Mouse (Mus musculus): ENCODE results near the gene Ncbp1. TPM values are rescaled to one million over a fixed set of nuclear protein-coding genes. Genes with fewer than 3 reads are reported as not detected.

Gene Ncbp1
- polyA plus RNA-seq, 1 experiment from 2014 or later: 21.9 TPM

- H3K9me3 ChIP-seq (ENCODE audit: low read length): no peaks in the 10 kb centered on the region
- no peak overlapping the region for H3K27ac ChIP-seq (ENCODE audit: low read length)
- no peak overlapping the region for H3K4me2 ChIP-seq (replicated peaks; ENCODE audit: low read depth, low read length)
- TF ChIP-seq CTCF (IDR thresholded peaks at IDR 0.05): no peak
- TF ChIP-seq EP300 (IDR thresholded peaks at IDR 0.05): no peak
- no peak overlapping the region for H3K9ac ChIP-seq (replicated peaks; ENCODE audit: low read depth)
- ATAC-seq (no peak), DNase-seq (ENCODE audit: low spot score) (no peak)
- peaks cover 9% of the 10 kb centered on the region; the same call in 1 of the 2 replicates for H3K36me3 ChIP-seq (ENCODE audit: insufficient read depth, low read length)
- H3K27me3 ChIP-seq (replicated peaks; ENCODE audit: insufficient read depth, low read length): no peaks in the 10 kb centered on the region
- 88% methylated on average over 8 of the region's 8 CpGs for WGBS
- no peak overlapping the region for H3K4me3 ChIP-seq (ENCODE audit: low read depth, low read length)
- H3K4me1 ChIP-seq (ENCODE audit: insufficient read depth, low read depth, low read length): no peaks in the 10 kb centered on the region
Observed at GRCm38 (mm10) chr4:46110084-46110483, 28.3 kb upstream of the Ncbp1 start.

- no peak overlapping the region for H3K27ac ChIP-seq (ENCODE audit: low read length)
- TF ChIP-seq EP300 (IDR thresholded peaks at IDR 0.05) (no peak), CTCF (IDR thresholded peaks at IDR 0.05) (no peak)
- DNase-seq (ENCODE audit: low spot score) (no peak), ATAC-seq (no peak)
- no peak overlapping the region for H3K4me3 ChIP-seq (ENCODE audit: low read depth, low read length)
- peaks cover 22% of the 10 kb centered on the region; the same call in 1 of the 2 replicates for H3K36me3 ChIP-seq (ENCODE audit: insufficient read depth, low read length)
- no peaks in the 10 kb centered on the region for H3K9me3 ChIP-seq (ENCODE audit: low read length)
- H3K4me2 ChIP-seq (replicated peaks; ENCODE audit: low read depth, low read length): no peak overlapping the region
- no peaks in the 10 kb centered on the region for H3K4me1 ChIP-seq (ENCODE audit: insufficient read depth, low read depth, low read length)
- H3K9ac ChIP-seq (replicated peaks; ENCODE audit: low read depth): no peak overlapping the region
- WGBS: 42% methylated on average over 3 of the region's 3 CpGs
- H3K27me3 ChIP-seq (replicated peaks; ENCODE audit: insufficient read depth, low read length): no peaks in the 10 kb centered on the region
Observed at GRCm38 (mm10) chr4:46111361-46111760, 27.1 kb upstream of the Ncbp1 start.

GRCm38 (mm10) chr4:46115308-46115707, 23.1 kb upstream of the Ncbp1 start:
- Histone ChIP-seq H3K27ac (ENCODE audit: low read length) (no peak overlapping the region), H3K9me3 (ENCODE audit: low read length) (no peaks in the 10 kb centered on the region), H3K4me2 (replicated peaks; ENCODE audit: low read depth, low read length) (no peak overlapping the region), H3K4me3 (ENCODE audit: low read depth, low read length) (no peak overlapping the region), H3K27me3 (replicated peaks; ENCODE audit: insufficient read depth, low read length) (no peaks in the 10 kb centered on the region), H3K4me1 (ENCODE audit: insufficient read depth, low read depth, low read length) (no peaks in the 10 kb centered on the region), H3K9ac (replicated peaks; ENCODE audit: low read depth) (no peak overlapping the region), H3K36me3 (ENCODE audit: insufficient read depth, low read length) (peaks cover 60% of the 10 kb centered on the region)
- WGBS: 61% methylated on average over 1 of the region's 1 CpGs
- no peak for ATAC-seq
- TF ChIP-seq CTCF (IDR thresholded peaks at IDR 0.05) (peak; percentile 20; the same call in 1 of the 2 replicates), EP300 (IDR thresholded peaks at IDR 0.05) (no peak)
- DNase-seq (ENCODE audit: low spot score): no peak

- H3K9me3 ChIP-seq (ENCODE audit: low read length): no peaks in the 10 kb centered on the region
- H3K4me1 ChIP-seq (ENCODE audit: insufficient read depth, low read depth, low read length): no peaks in the 10 kb centered on the region
- no peak overlapping the region for H3K4me3 ChIP-seq (ENCODE audit: low read depth, low read length)
- H3K9ac ChIP-seq (replicated peaks; ENCODE audit: low read depth): no peak overlapping the region
- TF ChIP-seq CTCF (IDR thresholded peaks at IDR 0.05): no peak
- no peak for TF ChIP-seq EP300 (IDR thresholded peaks at IDR 0.05)
- peaks cover 60% of the 10 kb centered on the region for H3K36me3 ChIP-seq (ENCODE audit: insufficient read depth, low read length)
- H3K27ac ChIP-seq (ENCODE audit: low read length): no peak overlapping the region
- no peaks in the 10 kb centered on the region for H3K27me3 ChIP-seq (replicated peaks; ENCODE audit: insufficient read depth, low read length)
- 88% methylated on average over 10 of the region's 10 CpGs for WGBS
- DNase-seq (ENCODE audit: low spot score) (no peak), ATAC-seq (no peak)
- H3K4me2 ChIP-seq (replicated peaks; ENCODE audit: low read depth, low read length): no peak overlapping the region
Observed at GRCm38 (mm10) chr4:46116544-46117175, 21.8 kb upstream of the Ncbp1 start.

DNA sequence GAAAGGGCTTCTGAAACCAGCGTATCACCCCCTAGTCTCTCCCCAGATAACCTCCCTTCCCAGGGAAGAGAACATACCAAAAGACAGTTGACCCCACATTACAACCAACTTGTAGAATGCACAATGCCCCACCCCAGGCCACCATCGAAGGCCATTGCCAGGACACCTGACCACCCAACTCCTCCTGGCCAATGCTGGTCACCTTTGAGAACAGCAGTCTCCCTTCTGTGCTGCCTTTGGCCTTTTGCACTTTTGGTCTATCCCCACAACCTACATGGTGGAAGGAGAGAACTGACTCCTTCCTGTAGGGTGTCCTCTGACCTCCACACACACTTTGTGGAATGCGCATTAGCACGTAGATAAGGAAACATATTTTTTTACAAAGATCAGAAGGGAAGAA, 20.9 kb upstream of the Ncbp1 start:
- Histone ChIP-seq H3K27ac (ENCODE audit: low read length) (no peak overlapping the region), H3K9me3 (ENCODE audit: low read length) (no peaks in the 10 kb centered on the region), H3K4me2 (replicated peaks; ENCODE audit: low read depth, low read length) (no peak overlapping the region), H3K9ac (replicated peaks; ENCODE audit: low read depth) (no peak overlapping the region), H3K27me3 (replicated peaks; ENCODE audit: insufficient read depth, low read length) (no peaks in the 10 kb centered on the region), H3K4me1 (ENCODE audit: insufficient read depth, low read depth, low read length) (no peaks in the 10 kb centered on the region), H3K36me3 (ENCODE audit: insufficient read depth, low read length) (peaks cover 64% of the 10 kb centered on the region), H3K4me3 (ENCODE audit: low read depth, low read length) (no peak overlapping the region)
- 88% methylated on average over 4 of the region's 4 CpGs for WGBS
- DNase-seq (ENCODE audit: low spot score) (no peak), ATAC-seq (no peak)
- TF ChIP-seq CTCF (IDR thresholded peaks at IDR 0.05) (no peak), EP300 (IDR thresholded peaks at IDR 0.05) (no peak)

DNA sequence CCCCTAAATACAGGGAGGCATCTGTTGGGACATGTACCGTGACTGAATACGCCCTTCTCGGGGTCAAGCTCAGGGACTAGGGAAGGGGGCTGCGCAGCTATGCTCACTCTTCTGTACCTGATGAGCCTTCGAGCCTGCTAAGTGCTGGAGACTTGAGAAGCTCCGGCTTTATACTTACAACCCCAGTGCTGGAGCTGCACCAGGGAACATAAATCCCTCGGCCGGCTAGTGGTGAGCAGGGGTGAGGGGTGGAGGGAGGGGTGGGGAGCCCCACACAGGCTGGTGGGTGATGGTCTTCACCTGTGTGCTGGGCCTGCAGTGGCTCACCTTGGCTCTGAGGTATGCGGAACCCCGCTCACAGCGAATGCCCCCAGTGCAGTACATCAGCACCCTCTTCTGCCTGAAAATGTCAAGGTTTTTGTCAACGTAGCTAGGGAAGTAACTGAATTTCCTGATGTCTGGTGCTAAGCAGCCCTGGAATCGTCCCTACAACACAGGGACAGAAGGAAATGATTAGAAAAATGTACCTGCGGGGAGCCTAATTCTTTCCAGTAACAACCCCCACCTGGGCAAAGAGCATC, 18.8 kb upstream of the Ncbp1 start:
- no peak overlapping the region for H3K27ac ChIP-seq (ENCODE audit: low read length)
- H3K4me1 ChIP-seq (ENCODE audit: insufficient read depth, low read depth, low read length): no peaks in the 10 kb centered on the region
- no peak overlapping the region for H3K4me2 ChIP-seq (replicated peaks; ENCODE audit: low read depth, low read length)
- no peak overlapping the region for H3K4me3 ChIP-seq (ENCODE audit: low read depth, low read length)
- H3K9ac ChIP-seq (replicated peaks; ENCODE audit: low read depth): no peak overlapping the region
- TF ChIP-seq EP300 (IDR thresholded peaks at IDR 0.05) (no peak), CTCF (IDR thresholded peaks at IDR 0.05) (no peak)
- no peak for DNase-seq (ENCODE audit: low spot score)
- WGBS: 93% methylated on average over 14 of the region's 14 CpGs
- H3K9me3 ChIP-seq (ENCODE audit: low read length): no peaks in the 10 kb centered on the region
- H3K36me3 ChIP-seq (ENCODE audit: insufficient read depth, low read length): peaks cover 69% of the 10 kb centered on the region
- H3K27me3 ChIP-seq (replicated peaks; ENCODE audit: insufficient read depth, low read length): no peaks in the 10 kb centered on the region
- ATAC-seq: no peak

Measured in lung, postnatal 0 days (tissue).